20 mouse cellular contexts compared by ENCODE assay signal in the genomic region with DNA sequence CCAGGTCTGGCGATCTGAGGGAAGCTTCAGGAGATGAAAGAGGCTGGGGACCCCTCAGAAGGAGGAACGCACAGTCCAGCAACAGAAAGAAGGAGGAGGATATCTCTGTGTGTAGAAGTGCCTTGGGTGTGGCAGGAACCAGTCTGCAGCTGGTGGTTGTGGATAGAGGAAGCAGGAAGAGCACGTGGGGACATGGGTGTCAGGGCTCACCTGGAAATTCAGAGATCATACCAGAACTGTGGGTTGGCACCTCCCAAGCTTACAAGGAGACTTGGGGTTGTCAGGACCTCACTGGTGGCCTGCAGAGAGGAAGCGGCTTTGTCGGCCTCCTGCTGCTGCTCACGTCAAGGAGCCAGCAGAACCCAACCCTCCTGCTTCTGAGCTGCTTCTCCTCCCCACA. TPM values are rescaled to one million over a fixed set of nuclear protein-coding genes. Genes with fewer than 3 reads are reported as not detected.
DNase-seq lines count a peak whose midpoint lies in the region; ATAC-seq and TF ChIP-seq lines count a peak whose summit lies in the region.
"Had no signal": no experiment of that assay in that cellular context is flagged by ENCODE, and none has a peak within 500 bp of the region (broad histone marks: within the 10 kb centered on the region; RNA-seq: fewer than 3 reads in every experiment).

No protein-coding gene starts in this region.

- H3K4me2 ChIP-seq in liver, embryonic 12.5 days = peak overlapping the region; percentile 10
- no peak overlapping the region for H3K4me2 ChIP-seq in forebrain, embryonic 15.5 days (replicated peaks)
- H3K4me2 ChIP-seq: heart, embryonic 15.5 days; hindbrain, embryonic 13.5 days; neural tube, embryonic 15.5 days; stomach, embryonic 15.5 days had no signal

- peaks cover 41% of the 10 kb centered on the region for H3K4me1 ChIP-seq in liver, embryonic 12.5 days
- H3K4me1 ChIP-seq in forebrain, embryonic 15.5 days = peaks cover 10% of the 10 kb centered on the region

- no peak overlapping the region for H3K4me3 ChIP-seq in gastrocnemius, adult 2 months
- H3K4me3 ChIP-seq in liver, embryonic 12.5 days = no peak overlapping the region
- no peak overlapping the region for H3K4me3 ChIP-seq in forebrain, embryonic 15.5 days
- H3K4me3 ChIP-seq: heart, embryonic 15.5 days; hindbrain, embryonic 13.5 days; neural tube, embryonic 15.5 days; stomach, embryonic 15.5 days had no signal

- peak overlapping the region; percentile 20; the same call in 1 of the 2 replicates for H3K27ac ChIP-seq in gastrocnemius, adult 2 months
- no peak overlapping the region for H3K27ac ChIP-seq in liver, embryonic 12.5 days
- no peak overlapping the region for H3K27ac ChIP-seq in forebrain, embryonic 15.5 days (replicated peaks)
- H3K27ac ChIP-seq: heart, embryonic 15.5 days; hindbrain, embryonic 13.5 days; neural tube, embryonic 15.5 days; stomach, embryonic 15.5 days had no signal

- peak; percentile 68 for ATAC-seq in liver, embryonic 12.5 days
- ATAC-seq in forebrain, embryonic 15.5 days (replicated peaks) = no peak

- H3K27me3 ChIP-seq in liver, embryonic 12.5 days (replicated peaks) = no peaks in the 10 kb centered on the region
- no peaks in the 10 kb centered on the region for H3K27me3 ChIP-seq in forebrain, embryonic 15.5 days
- H3K27me3 ChIP-seq: heart, embryonic 15.5 days; hindbrain, embryonic 13.5 days; neural tube, embryonic 15.5 days; stomach, embryonic 15.5 days had no signal

- no peak for TF ChIP-seq CTCF in gastrocnemius, adult 2 months (IDR thresholded peaks at IDR 0.05)

- WGBS in liver, embryonic 12.5 days (ENCODE audit: insufficient replicate concordance) = 33% methylated on average over 6 of the region's 6 CpGs
- 82% methylated on average over 6 of the region's 6 CpGs for WGBS in forebrain, embryonic 15.5 days

- no peaks in the 10 kb centered on the region for H3K9me3 ChIP-seq in liver, embryonic 12.5 days (replicated peaks)
- H3K9me3 ChIP-seq in forebrain, embryonic 15.5 days = no peaks in the 10 kb centered on the region
- H3K9me3 ChIP-seq: G1E; heart, embryonic 15.5 days; hindbrain, embryonic 13.5 days; neural tube, embryonic 15.5 days; stomach, embryonic 15.5 days had no signal

- H3K9ac ChIP-seq in liver, embryonic 12.5 days = no peak overlapping the region
- no peak overlapping the region for H3K9ac ChIP-seq in forebrain, embryonic 15.5 days (replicated peaks)
- H3K9ac ChIP-seq: heart, embryonic 15.5 days; hindbrain, embryonic 13.5 days; neural tube, embryonic 15.5 days; stomach, embryonic 15.5 days had no signal

- DNase-seq in gastrocnemius, adult 2 months = no peak
- no peak for DNase-seq in gastrocnemius, postnatal 4 days (ENCODE audit: low spot score in 2 of 2)
- peak; percentile 51 for DNase-seq in T-cell, adult 2 months (ENCODE audit: low spot score)
- peak; percentile 62 for DNase-seq in naive thymus-derived CD4-positive, alpha-beta T cell, adult 2 months (ENCODE audit: low read depth)
- no peak for DNase-seq in adrenal gland, postnatal 25 days
- no peak for DNase-seq in thymus, postnatal 25 days
- DNase-seq: cerebellum, adult 11 months; kidney, adult 9 months had no signal

- intact Hi-C loops in gastrocnemius, adult 2 months (cut with DNase I) = no loop called here

- peaks cover 51% of the 10 kb centered on the region for H3K36me3 ChIP-seq in liver, embryonic 12.5 days
- H3K36me3 ChIP-seq in forebrain, embryonic 15.5 days = peaks cover 26% of the 10 kb centered on the region

RNA-seq across cellular contexts. Expression of a gene that starts 18.3 kb away (rescaled TPM):
- not detected for total RNA-seq in gastrocnemius, adult 2 months (2021)
- total RNA-seq in gastrocnemius, postnatal 4 days (2021) = not detected
- polyA plus RNA-seq in liver, embryonic 12.5 days (2016; fragmentation: Nextera tagmentation; extraction: Ambion mirVana) = not detected in 2 replicates
- not detected in 2 replicates for total RNA-seq in adrenal gland, postnatal 25 days (2021)
- not detected in 2 replicates for polyA plus RNA-seq in forebrain, embryonic 15.5 days (2015; fragmentation: Nextera tagmentation; extraction: Ambion mirVana)
- total RNA-seq: G1E; liver, adult 2 months; midbrain, postnatal 0 days had no signal
- polyA plus RNA-seq: G1E; heart, embryonic 15.5 days; hindbrain, embryonic 13.5 days; large intestine, adult 2 months; liver, adult 2 months; midbrain, postnatal 0 days; neural tube, embryonic 15.5 days; urinary bladder, adult 2 months had no signal

RNA-seq across cellular contexts. Expression of a gene that starts 21.7 kb away (rescaled TPM):
- 10 to 100 TPM; 11.0 to 18.4 TPM for total RNA-seq in gastrocnemius, adult 2 months (2021)
- total RNA-seq in gastrocnemius, postnatal 4 days (2021) = 10 to 100 TPM; 13.8 to 21.4 TPM
- not detected in 2 replicates for polyA plus RNA-seq in liver, embryonic 12.5 days (2016; fragmentation: Nextera tagmentation; extraction: Ambion mirVana)
- total RNA-seq in adrenal gland, postnatal 25 days (2021) = not detected in 2 replicates
- 0.34 TPM in 1 of 2 replicates, not detected in the other for polyA plus RNA-seq in forebrain, embryonic 15.5 days (2015; fragmentation: Nextera tagmentation; extraction: Ambion mirVana)
- total RNA-seq: G1E; left cerebral cortex, adult 8-10 months; midbrain, postnatal 0 days had no signal
- polyA plus RNA-seq: G1E; heart, embryonic 15.5 days; hindbrain, embryonic 13.5 days; stomach, embryonic 15.5 days had no signal

RNA-seq across cellular contexts. Expression of a gene that starts 34.6 kb away (rescaled TPM):
- 10 to 100 TPM; 33.7 to 34.7 TPM for total RNA-seq in gastrocnemius, adult 2 months (2021)
- total RNA-seq in gastrocnemius, postnatal 4 days (2021) = 10 to 100 TPM; 44.8 to 46.3 TPM
- polyA plus RNA-seq in liver, embryonic 12.5 days (2016; fragmentation: Nextera tagmentation; extraction: Ambion mirVana) = 8.3 and 8.7 TPM in 2 replicates
- total RNA-seq in adrenal gland, postnatal 25 days (2021) = 45.7 and 58.9 TPM in 2 replicates
- polyA plus RNA-seq in forebrain, embryonic 15.5 days (2015; fragmentation: Nextera tagmentation; extraction: Ambion mirVana) = 14.3 and 15.6 TPM in 2 replicates

RNA-seq across cellular contexts. Expression of a gene that starts 41.6 kb away (rescaled TPM):
- not detected for total RNA-seq in gastrocnemius, adult 2 months (2021)
- under 1 TPM; 0.32 to 0.39 TPM for total RNA-seq in gastrocnemius, postnatal 4 days (2021)
- 5.5 and 5.6 TPM in 2 replicates for polyA plus RNA-seq in liver, embryonic 12.5 days (2016; fragmentation: Nextera tagmentation; extraction: Ambion mirVana)
- not detected in 2 replicates for total RNA-seq in adrenal gland, postnatal 25 days (2021)
- 0.08 and 0.24 TPM in 2 replicates for polyA plus RNA-seq in forebrain, embryonic 15.5 days (2015; fragmentation: Nextera tagmentation; extraction: Ambion mirVana)
- total RNA-seq: left cerebral cortex, adult 8-10 months; liver, adult 2 months; midbrain, postnatal 0 days had no signal
- polyA plus RNA-seq: large intestine, adult 2 months had no signal

RNA-seq across cellular contexts. Expression of a gene that starts 49.7 kb away (rescaled TPM):
- total RNA-seq in gastrocnemius, adult 2 months (2021) = 10 to 100 TPM; 35.0 to 38.4 TPM
- 10 to 100 TPM; 43.5 to 44.0 TPM for total RNA-seq in gastrocnemius, postnatal 4 days (2021)
- polyA plus RNA-seq in liver, embryonic 12.5 days (2016; fragmentation: Nextera tagmentation; extraction: Ambion mirVana) = 73.6 and 86.1 TPM in 2 replicates
- total RNA-seq in adrenal gland, postnatal 25 days (2021) = 92.7 and 106 TPM in 2 replicates
- 126 and 130 TPM in 2 replicates for polyA plus RNA-seq in forebrain, embryonic 15.5 days (2015; fragmentation: Nextera tagmentation; extraction: Ambion mirVana)

Comparison
In these comparisons a context has a peak if more than half of its experiments do, and no peak if none do; other contexts are left out.
1. DNase-seq: peak in T-cell, adult 2 months (single experiment) and naive thymus-derived CD4-positive, alpha-beta T cell, adult 2 months (single experiment); none in gastrocnemius, adult 2 months (single experiment), gastrocnemius, postnatal 4 days (0 of 2), adrenal gland, postnatal 25 days (single experiment) and thymus, postnatal 25 days (single experiment).
2. RNA of a gene that starts 21.7 kb away (total RNA-seq): 13.8 to 21.4 TPM in gastrocnemius, postnatal 4 days and 11.0 to 18.4 TPM in gastrocnemius, adult 2 months; not detected in adrenal gland, postnatal 25 days; every median in the first group is over 10 times any median in the second.